Mouse (Mus musculus): ENCODE data around the gene Ndc80.
A peak's percentile ranks its signal among the peaks of the same experiment; 100 is the strongest.
"Not testable (repeated sequence)": the region's sequence is repeated elsewhere in the genome, so short reads cannot be mapped to it uniquely, and the experiment has no call there.

The Ndc80 gene

DNA sequence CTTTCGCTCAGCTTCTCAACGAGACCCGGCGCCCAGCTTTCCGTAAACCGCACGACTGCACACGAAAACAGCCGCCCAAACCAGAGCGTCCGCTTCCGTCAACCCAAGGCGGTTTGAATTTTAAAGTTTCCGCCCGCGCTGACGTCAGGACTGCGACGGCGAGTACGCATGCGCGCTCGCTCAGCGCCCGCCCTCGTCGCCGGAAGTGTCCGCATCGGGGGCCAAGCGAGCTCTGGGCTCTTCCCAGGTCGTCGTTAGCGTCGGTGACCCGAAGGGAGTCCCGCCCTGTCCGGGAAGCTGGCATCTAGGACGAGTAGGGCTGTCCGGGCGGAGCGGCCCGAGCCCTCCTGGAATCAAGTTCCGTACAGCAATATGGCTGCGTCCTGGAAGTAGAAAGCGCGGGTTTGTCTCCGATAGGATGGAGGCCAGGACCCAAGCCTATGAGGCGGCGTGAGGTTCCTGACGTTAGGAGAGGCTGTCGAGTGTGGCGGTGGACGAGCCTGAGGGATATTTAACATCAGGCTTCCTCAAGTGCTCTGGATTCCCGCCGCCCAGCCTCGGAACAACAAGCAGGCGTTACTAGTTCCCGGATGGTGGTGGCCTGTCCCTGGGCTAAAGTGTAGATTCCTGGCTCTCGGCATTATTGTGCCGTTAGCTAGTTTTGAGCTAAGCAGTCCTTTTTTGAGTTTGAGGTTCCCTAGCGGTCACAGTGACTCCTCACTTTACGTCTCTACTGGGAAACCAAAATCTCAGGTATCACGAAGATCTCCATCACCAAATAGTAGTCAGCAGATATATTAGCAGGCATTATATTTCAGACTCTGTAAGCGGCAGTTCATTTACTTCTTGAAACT is at the start of gene Ndc80:
Gene Ndc80 (minus strand): TSS at position 147 of the 854 bp plus-strand sequence.
- peak; percentile 75 to 85 for DNase-seq (ENCODE audit: low spot score in 2 of 2)

DNA sequence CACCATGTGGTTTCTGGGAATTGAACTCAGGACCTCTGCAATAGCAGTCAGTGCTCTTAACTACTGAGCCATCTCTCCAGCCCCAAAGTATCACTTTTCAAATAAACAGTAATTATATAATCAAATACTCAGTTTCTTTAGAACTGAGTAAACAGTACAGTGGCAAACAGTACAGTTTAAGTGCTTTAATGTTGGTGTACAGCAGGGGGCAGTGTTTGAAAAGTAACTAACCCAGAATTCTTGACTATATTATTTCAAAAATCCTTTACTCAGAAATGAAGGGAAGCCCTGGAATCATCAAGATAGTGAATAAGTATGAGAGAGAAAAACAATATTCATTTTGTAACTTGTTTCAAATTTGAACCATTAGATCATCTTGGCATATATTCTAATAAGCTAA is 35.0 kb upstream of the Ndc80 start:
- DNase-seq (ENCODE audit: low spot score in 2 of 2): peak in 1 of 2 experiments; percentile 13

DNA sequence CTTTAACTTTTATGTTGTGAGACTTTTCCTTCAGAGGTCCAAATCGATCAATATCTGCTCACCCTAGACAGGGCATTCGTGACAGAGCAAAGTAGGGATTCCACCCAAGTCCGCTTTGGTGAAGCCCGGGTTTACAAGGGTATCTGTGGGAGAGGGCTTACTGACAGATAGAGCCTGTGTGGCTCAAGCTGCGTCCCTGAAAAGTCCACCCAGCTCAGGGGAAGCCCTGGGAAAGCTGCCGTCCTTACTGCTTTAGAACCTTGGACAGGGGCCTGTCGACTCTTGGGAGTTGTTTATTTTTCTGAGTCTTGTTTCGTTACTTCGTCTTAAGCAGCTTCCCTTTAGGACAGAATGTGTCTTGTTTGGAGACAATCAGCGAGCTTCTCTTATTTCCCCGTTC is 26.2 kb upstream of the Ndc80 start:
- no peak for DNase-seq (ENCODE audit: low spot score in 2 of 2)

DNA sequence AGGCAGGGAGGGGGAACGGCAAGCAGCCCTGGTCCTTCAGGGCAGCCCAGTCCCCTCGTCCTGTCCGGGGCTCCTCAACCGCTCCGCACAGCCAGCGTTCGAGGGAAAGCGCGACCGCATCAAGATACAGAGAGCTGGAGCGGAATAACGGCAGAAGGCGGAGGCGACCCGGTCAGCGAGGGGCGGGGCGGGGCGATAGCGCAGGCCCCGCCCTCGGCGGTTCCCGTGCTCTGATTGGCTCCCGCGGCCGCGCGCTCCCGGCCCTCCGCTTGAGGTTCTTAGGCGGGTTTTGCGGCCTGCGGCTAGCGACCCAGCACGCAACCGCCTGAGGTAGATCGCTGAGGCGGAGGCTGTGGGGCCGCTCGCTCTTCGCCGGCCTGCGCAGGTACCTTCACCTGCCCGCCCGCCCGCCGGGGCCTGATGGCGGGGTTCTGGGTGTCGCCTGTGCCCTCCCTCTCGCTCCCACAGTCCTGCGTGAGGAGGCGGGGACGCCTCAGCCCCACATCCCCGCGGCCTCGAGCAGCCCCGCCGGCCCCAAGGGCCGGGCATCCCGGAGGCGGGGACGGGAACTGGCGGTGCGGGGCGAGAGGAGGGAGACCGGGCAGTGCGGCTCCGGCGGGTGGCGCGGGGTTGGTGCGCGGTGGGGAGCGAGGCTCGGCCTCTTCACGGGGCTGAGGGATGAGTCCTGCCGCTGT is 25.2 kb upstream of the Ndc80 start, which contains the start of gene Spdya:
Gene Spdya (plus strand): TSS at position 305 of the 695 bp plus-strand sequence.
- peak; percentile 70 to 72 for DNase-seq (ENCODE audit: low spot score in 2 of 2)

DNA sequence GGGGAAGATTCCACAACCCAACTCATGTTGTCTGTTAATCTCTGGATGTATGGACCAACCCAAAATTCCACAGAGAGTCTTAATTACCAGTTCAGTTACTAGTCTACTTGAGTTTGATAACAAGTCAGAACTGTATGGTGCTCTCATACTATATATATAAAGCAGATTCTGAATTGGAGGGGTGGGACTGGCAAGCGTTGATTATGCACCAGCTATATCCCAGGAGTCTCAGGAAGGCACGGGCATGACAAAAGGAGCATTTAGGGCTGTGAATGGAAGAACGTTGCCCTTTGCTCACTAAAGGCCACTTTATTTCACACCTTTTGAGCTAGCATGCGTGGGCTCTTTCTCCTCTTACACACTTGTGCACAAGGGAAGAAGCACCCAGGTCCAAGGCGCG is 24.7 kb upstream of the Ndc80 start:
- no peak for DNase-seq (ENCODE audit: low spot score in 2 of 2)

DNA sequence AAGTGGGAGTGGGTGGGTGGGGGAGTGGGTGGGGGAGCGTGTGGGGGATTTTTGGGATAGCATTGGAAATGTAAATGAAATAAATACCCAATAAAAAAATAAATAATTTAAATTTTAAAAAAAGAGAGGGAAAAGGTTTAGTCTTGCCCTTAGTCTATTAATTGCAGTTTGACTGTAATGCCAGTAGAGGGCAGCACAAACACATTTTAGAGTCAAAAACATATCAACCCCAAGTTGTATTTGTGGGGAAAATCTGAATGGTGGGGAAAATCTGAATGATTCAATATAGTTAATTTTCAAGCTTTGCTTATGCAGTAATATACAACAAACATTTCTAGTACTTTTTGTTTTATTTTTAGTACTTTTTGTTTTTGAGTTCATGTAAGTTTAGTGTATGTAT is 21.9 kb upstream of the Ndc80 start:
- DNase-seq (ENCODE audit: low spot score in 2 of 2): no peak

DNA sequence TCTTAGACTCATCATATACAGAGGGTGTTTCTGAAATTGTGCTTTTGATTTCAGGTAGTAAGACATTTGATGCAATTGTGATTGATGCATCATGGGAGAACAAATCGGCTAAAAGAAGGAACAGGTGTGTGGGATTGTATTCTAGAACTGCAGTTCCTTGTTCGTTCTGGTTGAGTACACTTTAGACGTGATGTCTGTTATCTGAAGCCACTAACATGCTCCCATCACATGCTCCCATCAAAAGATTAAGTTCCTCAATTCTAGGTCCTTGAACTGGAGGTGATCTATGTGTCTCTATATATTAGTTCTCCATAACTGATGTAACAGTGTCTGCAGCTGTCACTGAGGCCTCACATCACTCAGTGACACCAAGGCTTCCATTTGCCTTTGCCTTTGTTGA is 10.5 kb upstream of the Ndc80 start:
- no peak for DNase-seq (ENCODE audit: low spot score in 2 of 2)

DNA sequence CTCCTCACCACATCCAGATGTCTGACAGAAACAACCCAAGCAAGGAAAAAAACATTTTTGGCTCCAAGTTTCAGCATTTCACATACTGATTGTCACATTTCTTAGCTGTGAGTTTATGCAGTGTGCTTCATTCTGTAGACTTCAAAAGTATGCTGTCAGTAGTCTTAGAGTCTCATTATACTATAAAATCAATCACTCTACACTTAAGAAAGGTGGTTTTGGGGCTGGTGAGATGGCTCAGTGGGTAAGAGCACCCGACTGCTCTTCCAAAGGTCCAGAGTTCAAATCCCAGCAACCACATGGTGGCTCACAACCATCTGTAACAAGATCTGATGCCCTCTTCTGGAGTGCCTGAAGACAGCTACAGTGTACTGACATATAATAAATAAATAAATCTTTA is 8.9 kb upstream of the Ndc80 start:
- DNase-seq (ENCODE audit: low spot score in 2 of 2): not testable (repeated sequence)

DNA sequence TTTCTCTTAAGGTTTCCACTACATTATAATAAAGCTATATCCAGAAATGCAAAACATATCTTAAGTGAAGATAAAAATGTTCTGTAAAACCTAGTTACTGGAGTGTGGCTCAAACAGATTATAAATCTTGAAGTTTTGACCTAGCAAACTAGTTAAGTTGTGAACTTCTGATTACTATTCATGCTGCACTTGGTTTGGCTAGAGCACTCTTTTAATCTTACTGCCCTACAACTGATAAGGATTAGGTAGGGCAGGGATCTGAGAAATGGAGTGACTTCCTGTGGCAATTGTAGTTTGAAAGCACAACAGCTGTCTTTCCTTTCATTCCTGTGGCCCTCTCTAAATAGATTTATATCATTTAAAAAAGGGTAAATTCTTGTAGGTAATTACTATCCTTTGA is 1.4 kb upstream of the Ndc80 start:
- DNase-seq (ENCODE audit: low spot score in 2 of 2): no peak

DNA sequence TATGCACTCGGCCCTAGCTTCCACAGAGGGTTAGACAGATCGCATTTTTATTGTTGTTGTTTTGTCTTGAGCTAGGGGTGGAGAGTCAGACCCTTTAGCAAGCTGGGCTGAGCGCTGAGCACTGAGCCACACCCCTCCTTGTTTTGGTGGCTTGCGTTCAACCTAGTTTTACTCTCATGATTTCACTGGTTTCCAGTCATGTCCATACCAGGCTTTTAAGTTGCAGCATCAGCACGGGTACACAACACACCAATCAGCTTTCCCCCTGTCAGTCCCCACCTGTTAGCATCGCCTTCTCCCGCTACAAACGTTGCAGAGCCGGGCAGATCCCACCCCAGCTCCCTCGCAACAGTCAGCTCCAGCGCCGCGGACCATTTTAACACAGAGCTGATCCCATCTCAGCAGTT is 352 bp downstream of the Ndc80 start:
- no peak for DNase-seq (ENCODE audit: low spot score in 2 of 2)

DNA sequence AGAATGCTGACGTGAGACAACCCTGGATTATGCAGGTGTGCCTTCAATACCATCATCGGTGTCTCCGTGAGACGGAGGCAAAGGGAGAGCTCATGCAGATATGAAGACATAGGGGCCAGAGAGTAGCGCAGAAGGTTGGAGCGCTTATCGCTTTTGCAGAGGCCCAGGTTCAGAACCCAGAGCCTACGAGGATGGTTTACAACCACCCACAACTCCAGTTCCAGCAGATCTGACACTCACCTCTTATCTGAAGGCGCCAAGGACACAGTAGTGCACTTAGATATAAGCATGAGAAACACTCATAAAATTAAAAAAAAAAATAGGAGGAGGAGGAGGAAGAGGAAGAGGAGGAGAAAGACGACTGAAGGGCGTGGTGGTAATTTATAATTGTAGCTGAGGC is 16.4 kb downstream of the Ndc80 start:
- no peak for DNase-seq (ENCODE audit: low spot score in 2 of 2)

DNA sequence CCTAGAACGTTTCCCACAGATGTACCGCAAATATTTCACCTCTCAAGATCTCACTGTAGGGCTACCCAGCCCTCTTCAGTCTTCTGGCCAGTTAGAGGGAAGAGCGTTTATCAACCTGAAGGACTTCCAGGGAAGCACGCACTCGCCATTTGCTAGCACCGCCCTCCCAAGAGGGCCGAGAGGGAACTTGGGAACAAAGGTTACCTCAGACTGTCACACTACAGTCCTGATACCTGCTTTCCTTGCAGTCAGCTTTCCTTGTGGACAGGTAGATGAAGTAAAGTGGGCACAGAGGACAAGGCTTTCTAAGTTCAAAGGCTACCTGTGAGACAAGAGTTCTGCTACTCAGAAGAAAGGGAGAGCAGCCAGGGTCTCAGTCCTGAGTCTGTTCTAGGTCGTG is 19.8 kb downstream of the Ndc80 start:
- no peak for DNase-seq (ENCODE audit: low spot score in 2 of 2)

DNA sequence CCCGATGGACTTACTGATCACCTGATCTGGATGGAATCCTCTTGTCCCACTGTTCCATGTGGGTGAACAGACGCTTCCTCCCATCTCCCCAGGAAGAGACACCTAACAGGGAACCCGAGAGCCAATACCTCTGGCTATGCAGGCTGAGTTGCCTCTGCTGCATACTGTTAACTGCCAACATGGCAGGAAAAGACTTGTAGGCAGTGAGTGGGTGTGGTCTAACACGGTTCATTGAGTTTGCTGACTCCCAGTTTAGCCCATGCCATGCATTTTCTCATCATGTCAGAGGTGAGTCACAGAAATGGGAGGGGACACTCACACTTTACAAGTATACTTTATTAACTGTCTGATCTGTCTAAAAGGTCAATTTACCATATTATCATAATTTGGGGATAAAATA is 30.9 kb downstream of the Ndc80 start:
- no peak for DNase-seq (ENCODE audit: low spot score in 2 of 2)

DNA sequence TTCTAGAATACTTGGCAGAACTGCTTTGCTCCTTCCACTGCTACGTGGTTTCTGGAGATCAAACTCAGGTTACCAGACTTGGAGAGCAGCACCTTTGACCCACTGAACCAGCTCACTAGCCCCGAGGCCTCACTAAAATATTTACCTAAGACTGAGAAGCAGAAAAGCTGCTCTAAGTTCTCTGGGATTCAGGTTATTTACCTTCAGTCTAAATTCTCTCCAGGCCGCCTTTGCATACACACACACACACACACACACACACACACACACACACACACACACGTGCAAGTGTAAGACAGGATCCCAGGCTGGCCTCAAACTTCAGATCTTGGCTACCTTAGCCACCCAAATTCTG is 35.3 kb downstream of the Ndc80 start:
- DNase-seq (ENCODE audit: low spot score in 2 of 2): no peak

DNA sequence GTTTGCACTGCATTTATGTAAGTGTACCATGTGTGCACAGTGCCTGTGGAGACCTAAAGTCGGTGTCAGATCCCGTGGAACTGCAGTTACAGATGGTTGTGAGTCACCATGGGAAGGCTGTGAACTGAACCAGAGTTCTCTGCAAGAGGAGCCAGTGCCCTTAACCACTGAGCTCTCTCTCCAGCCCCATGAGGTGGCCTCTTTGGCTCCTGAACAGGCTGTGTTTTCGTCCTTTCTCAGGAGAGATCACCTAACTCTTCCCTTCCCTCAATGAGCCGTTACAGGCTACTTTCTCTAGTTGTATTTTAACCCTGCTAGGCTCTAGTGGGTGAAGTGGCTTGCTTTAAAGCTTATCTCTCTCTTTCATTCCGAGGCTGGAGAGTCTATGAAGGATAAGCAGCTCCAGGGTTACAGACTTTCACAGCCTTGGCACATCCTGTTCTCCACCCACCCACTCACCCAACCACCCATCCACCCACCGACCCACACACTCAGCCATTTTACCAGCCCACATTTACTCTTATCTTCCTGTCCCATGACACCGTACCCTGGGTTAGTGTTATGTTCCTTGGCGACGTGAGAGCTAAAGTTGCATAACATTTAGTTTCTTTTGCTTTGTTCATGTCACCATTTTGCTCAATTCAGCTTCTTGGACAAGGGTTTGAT is 35.9 kb downstream of the Ndc80 start:
- DNase-seq (ENCODE audit: low spot score in 2 of 2): no peak

DNA sequence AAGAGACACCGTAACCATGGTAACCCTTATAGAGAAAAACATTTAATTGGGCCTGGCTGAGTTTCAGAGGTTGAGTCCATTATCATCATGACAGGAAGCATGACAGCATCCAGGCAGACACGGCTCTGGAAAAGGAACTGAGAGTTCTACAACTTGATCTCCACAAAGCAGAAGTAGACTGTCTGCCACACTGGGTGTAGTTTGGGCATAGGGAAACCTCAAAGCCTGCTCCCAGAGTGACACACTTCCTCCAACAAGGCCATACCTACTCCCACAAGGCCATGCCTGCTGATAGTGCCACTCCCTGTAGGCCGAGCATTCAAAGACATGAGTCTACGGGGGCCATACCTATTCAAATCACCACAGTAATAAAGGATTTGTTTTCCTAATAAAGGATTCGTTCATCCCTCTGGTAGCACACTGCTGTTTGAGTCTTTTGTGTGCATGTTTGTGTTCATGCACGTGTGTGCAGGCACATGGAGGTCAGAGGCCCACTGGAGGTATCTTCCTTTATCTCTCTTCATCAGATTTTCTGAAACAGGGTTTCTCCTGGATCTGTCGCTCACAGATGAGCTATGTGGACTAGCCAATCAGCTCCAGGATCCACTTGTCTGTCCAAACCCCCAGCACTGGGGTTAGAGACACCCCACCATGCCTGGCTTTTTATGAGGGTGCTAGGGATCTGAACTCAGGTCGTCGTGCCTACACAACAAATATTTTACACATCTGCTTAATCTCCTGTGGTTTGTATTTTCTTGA is 36.8 kb downstream of the Ndc80 start:
- DNase-seq (ENCODE audit: low spot score in 2 of 2): no peak

DNA sequence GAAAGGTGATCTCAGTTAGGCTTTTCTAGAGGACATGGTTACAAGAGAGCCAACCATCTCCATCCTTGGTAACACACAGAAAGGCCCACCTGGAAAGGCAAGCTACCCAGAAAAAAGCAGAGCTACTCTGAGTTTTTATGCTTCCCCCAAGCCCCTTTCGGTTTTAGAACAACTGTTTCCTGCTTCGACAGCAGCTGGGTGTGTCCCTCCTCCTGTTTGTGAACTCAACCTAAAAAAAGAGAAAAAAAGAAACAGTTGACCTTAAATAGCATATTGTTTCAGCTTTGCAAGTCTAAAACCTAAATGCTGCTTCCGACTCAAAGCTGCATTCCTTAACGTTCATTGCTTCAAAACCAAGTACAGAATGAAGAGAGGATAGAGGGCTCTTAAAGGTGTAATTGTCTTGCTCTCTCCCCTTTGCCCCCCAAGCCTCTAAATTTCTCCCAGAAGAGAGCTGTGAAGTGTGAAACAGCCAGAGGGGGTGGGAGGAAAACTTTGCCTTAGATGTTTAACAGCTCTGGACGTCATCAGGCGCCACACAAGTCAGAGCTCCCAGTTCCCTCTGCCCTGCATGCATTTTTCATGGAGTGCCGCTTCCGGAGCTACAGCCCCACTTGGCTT is 40.3 kb downstream of the Ndc80 start:
- DNase-seq (ENCODE audit: low spot score in 2 of 2): no peak

DNA sequence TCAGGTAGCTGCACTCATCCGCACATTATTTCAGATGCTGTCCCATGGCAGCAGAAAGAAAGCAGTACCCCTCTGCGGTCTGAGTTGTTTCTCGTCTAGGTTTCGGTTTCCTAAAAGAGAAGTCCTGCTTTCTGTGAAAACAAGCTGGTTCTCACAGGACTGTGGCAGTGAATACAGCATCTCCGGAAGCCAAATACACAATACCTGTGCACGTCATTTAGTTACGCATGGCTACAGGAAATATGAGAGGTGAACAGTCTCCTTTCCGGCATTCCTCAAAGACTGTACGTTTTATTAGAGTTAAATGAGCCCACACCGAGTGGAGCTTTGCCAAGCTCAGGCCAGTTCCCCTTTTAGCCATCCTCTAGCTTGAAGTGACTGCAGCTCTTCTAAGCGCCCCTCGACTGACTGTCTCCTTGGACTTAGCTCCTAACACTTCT is 40.8 kb downstream of the Ndc80 start:
- peak in 1 of 2 experiments; percentile 7 for DNase-seq (ENCODE audit: low spot score in 2 of 2)

DNA sequence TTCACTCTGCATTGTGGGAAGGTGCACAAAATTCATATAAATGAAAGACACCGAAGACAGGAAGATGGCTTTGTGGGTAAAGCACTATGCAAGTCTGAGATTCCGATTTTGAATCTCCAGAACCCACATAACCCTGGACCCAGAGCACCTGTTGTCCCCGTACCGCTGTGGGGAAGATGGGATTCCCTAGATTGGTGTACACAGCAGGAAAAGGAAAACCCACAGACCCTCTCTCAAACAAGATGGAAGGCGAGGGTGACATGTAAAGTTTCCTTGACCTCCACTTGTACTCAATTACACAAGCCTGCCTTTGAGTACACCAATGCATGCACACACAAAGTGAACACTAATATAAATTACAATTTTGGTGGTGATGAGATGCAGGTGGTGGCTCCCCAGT is 41.9 kb downstream of the Ndc80 start:
- DNase-seq (ENCODE audit: low spot score in 2 of 2): no peak

DNA sequence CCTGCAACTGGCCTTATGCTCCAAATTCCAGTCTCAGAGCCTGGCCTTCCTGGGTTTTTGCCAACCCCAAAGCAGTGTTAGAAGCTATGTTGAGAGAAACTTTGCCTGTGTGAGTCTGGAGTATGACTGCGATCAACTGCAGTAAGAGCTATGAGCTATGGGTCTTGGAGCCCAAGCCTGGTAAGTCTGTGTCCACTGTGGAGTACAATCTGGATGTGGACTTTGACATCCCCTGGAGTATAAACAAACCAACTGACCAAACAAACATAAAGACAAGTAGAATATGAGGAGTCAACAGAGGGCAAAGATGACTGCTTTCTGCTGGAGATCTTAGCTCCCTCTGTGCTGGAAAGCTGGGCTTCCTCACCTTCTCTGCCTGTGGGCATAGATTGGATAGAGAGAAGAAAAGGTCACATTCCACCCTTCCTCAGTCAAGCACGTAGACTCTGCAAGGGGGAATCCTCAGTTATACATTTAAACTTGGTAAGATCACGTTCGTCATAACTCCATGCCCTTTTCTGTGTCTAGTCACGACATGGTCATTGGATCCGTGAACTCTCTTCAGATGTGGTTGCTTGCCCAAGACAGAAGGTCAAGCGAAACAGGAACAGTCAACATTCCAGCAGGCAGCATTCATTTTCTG is 43.1 kb downstream of the Ndc80 start:
- DNase-seq (ENCODE audit: low spot score in 2 of 2): no peak

DNA sequence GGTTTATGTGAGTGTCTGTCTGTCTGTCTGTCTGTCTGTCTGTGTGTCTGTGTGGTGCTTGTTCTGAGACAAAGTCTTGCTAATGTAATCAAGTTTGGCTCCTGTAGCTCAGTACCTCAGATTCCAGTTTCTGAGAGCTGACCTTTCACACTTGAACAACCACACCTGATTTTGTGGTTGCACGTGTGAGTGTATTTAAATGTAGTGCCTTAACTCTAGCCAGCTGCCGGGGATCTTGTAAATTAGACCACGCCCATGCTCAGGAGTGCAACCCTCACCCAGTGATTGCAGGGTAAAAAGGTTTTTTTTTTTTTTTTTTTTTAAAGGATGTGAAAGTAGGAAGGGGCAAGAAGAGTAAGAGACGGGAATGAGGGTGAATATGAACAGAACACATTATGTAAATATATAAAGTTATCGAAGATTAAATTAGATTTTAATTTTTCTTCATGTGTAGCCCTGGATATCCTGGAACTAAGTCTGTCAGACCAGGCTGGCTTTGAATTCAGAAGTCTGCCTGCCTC is 47.2 kb downstream of the Ndc80 start:
- no peak for DNase-seq (ENCODE audit: low spot score in 2 of 2)

Measured in frontal cortex, postnatal 25 days (tissue).